Mouse (Mus musculus) kidney, postnatal 0 days (tissue): ENCODE results near the gene Fam217a. TPM values are rescaled to one million over a fixed set of nuclear protein-coding genes. Genes with fewer than 3 reads are reported as not detected.
A peak's percentile ranks its signal among the peaks of the same experiment; 100 is the strongest.
"Not testable (repeated sequence)": the region's sequence is repeated elsewhere in the genome, so short reads cannot be mapped to it uniquely, and the experiment has no call there.

Source experiments
- ATAC-seq: fragments of 200-750 bp; cut with Nextera tagmentation; replicated peaks from 2 replicates; pipeline ENCODE4 v1.8.0; 2017; ENCODE audit warnings: low read depth, moderate number of reproducible peaks, moderate TSS enrichment, moderate library complexity; ENCODE audit not compliant: low FRiP score
- DNase-seq: peaks from one replicate; pipeline ENCODE4 v3.0.0-alpha.2; 2016; ENCODE audit warnings: low spot score
- H3K27ac ChIP-seq: fragments of 300-500 bp; sonication (generic); 2 replicates; pipeline ENCODE4 v1.5.1; 2014; ENCODE audit warnings: mild to moderate bottlenecking
- H3K27me3 ChIP-seq: fragments of 300-500 bp; sonication (generic); 2 replicates; pipeline ENCODE4 v1.6.1; 2014; ENCODE audit warnings: low read length, mixed read lengths; ENCODE audit not compliant: insufficient read depth
- H3K36me3 ChIP-seq: fragments of 300-500 bp; sonication (generic); 2 replicates; pipeline ENCODE4 v1.6.1; 2014; ENCODE audit warnings: low read length, mixed read lengths; ENCODE audit not compliant: insufficient read depth
- H3K4me1 ChIP-seq: fragments of 300-500 bp; sonication (generic); replicated peaks from 2 replicates; pipeline ENCODE4 v1.6.1; 2014; ENCODE audit warnings: antibody characterized with exemption, low read length, mixed read lengths; ENCODE audit not compliant: insufficient read depth
- H3K4me2 ChIP-seq: fragments of 300-500 bp; sonication (generic); 2 replicates; pipeline ENCODE4 v1.6.1; 2014; ENCODE audit warnings: mild to moderate bottlenecking, low read length, moderate library complexity, mixed read lengths
- H3K4me3 ChIP-seq: fragments of 300-500 bp; sonication (generic); replicated peaks from 2 replicates; pipeline ENCODE4 v1.5.1; 2014; ENCODE audit warnings: low read depth, low read length
- H3K9ac ChIP-seq: fragments of 300-500 bp; sonication (generic); 2 replicates; pipeline ENCODE4 v1.6.1; 2014; ENCODE audit warnings: low read depth, low read length
- H3K9me3 ChIP-seq: fragments of 300-500 bp; sonication (generic); replicated peaks from 2 replicates; pipeline ENCODE4 v1.6.1; 2016; ENCODE audit warnings: low read length, inconsistent platforms, mixed read lengths
- CTCF ChIP-seq: IDR thresholded peaks from 2 replicates; pipeline ENCODE4 v1.5.1; 2016; ENCODE audit warnings: antibody characterized with exemption, low read depth, mild to moderate bottlenecking, moderate library complexity
- WGBS: fragments of 180-500 bp; shearing (Covaris S2); extraction: QIAGEN DNeasy Blood & Tissue Kit; methylation state at CpG from one replicate; pipeline ENCODE4 v1.1.7; 2014; 5-methylcytosine and 5-hydroxymethylcytosine counted together
- polyA plus RNA-seq: library from polyadenylated mRNA; unstranded; fragments of >200 nt; fragmentation: Nextera tagmentation; extraction: Ambion mirVana; gene quantifications from 2 replicates; pipeline ENCODE4 v1.2.1, GENCODE M21; 2015

Gene Fam217a
- polyA plus RNA-seq = 6.6 and 7.0 TPM in 2 replicates

- H3K36me3 ChIP-seq = no peaks in the 10 kb centered on the region
- H3K27me3 ChIP-seq = no peaks in the 10 kb centered on the region
- no peaks in the 10 kb centered on the region for H3K4me1 ChIP-seq
- H3K4me2 ChIP-seq = no peak within 1 kb of the TSS
- DNase-seq (no peak), ATAC-seq (no peak)
- no peak within 1 kb of the TSS for H3K4me3 ChIP-seq
- H3K27ac ChIP-seq = no peak within 1 kb of the TSS
- no peak for TF ChIP-seq CTCF
- no peaks in the 10 kb centered on the region for H3K9me3 ChIP-seq
- H3K9ac ChIP-seq = no peak within 1 kb of the TSS
- 76% methylated on average over 4 of the region's 4 CpGs for WGBS
These were observed at the start of gene Fam217a, which contains the start of gene 4933417A18Rik for GRCm38 (mm10) chr13:34924210-34924609. TSS of gene Fam217a (minus strand) at chr13:34924310. TSS of gene 4933417A18Rik (plus strand) at chr13:34924409.

GRCm38 (mm10) chr13:34973770-34974169 lies 49.7 kb upstream of the Fam217a start:
- Histone ChIP-seq H3K9ac (no peak overlapping the region), H3K4me3 (no peak overlapping the region), H3K9me3 (no peaks in the 10 kb centered on the region), H3K27me3 (no peaks in the 10 kb centered on the region), H3K36me3 (peaks cover 15% of the 10 kb centered on the region), H3K4me2 (no peak overlapping the region), H3K27ac (no peak overlapping the region), H3K4me1 (no peaks in the 10 kb centered on the region)
- ATAC-seq (no peak), DNase-seq (no peak)
- TF ChIP-seq CTCF = peak; percentile 46; the same call in 1 of the 2 replicates
- WGBS = 42% methylated on average over 1 of the region's 1 CpGs

- WGBS = 48% methylated on average over 1 of the region's 1 CpGs
- H3K9me3 ChIP-seq = no peaks in the 10 kb centered on the region
- peak; percentile 67 for TF ChIP-seq CTCF
- H3K4me1 ChIP-seq = no peaks in the 10 kb centered on the region
- no peak overlapping the region for H3K4me2 ChIP-seq
- H3K9ac ChIP-seq = no peak overlapping the region
- H3K4me3 ChIP-seq = no peak overlapping the region
- DNase-seq = peak; percentile 39
- H3K36me3 ChIP-seq = peaks cover 14% of the 10 kb centered on the region
- H3K27me3 ChIP-seq = no peaks in the 10 kb centered on the region
- no peak for ATAC-seq
- no peak overlapping the region for H3K27ac ChIP-seq
These were observed 49.0 kb upstream of the Fam217a start for GRCm38 (mm10) chr13:34973149-34973548.

DNA sequence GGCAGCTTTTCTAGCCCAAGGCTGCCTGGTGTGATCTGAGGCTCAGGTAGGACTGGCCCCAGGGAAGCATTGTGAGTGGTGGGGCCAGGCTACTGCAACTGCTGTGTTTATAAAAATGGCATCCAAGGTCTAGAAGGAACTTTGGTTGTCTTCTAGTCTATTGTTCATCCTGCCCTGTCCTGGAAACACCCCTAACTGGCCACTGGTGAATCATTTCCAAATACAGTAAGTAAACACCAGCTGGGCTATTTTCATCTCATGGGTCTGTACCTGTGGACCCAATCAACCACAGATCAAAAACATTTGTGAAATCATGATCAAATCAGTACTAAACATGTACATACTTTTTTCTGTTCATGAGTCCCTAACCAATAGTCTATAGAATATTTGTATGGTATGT lies 48.3 kb upstream of the Fam217a start:
- not testable (repeated sequence) for ATAC-seq, DNase-seq, H3K27ac ChIP-seq, H3K4me1 ChIP-seq, H3K9me3 ChIP-seq, H3K9ac ChIP-seq, H3K4me2 ChIP-seq, H3K36me3 ChIP-seq, H3K4me3 ChIP-seq, H3K27me3 ChIP-seq

DNA sequence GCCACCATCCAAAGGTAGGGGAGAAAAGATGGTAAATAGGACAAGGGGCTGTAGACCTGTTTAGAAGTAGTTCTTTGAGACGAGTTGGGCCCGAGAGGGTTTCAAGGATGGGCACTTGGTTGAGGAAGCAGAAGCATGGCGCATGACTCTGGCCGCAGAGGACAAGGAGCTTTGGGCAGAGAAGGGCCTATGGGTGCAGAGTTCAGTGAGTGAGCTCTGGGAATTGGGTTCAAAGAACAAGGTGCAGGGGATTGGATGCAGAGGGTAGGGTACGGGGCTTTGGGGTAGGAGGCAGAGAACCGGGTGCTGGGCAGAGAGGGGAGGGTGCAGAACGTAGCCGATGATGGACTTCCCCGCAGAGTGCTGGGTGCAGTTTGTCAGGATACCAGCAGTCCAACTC lies 41.5 kb upstream of the Fam217a start:
- WGBS = 78% methylated on average over 9 of the region's 9 CpGs
- not testable (repeated sequence) for H3K4me2 ChIP-seq, H3K9ac ChIP-seq, H3K4me1 ChIP-seq, H3K9me3 ChIP-seq, H3K36me3 ChIP-seq, DNase-seq, H3K27me3 ChIP-seq, H3K27ac ChIP-seq, H3K4me3 ChIP-seq
- peak; percentile 65; the same call in 1 of the 2 replicates for ATAC-seq

DNA sequence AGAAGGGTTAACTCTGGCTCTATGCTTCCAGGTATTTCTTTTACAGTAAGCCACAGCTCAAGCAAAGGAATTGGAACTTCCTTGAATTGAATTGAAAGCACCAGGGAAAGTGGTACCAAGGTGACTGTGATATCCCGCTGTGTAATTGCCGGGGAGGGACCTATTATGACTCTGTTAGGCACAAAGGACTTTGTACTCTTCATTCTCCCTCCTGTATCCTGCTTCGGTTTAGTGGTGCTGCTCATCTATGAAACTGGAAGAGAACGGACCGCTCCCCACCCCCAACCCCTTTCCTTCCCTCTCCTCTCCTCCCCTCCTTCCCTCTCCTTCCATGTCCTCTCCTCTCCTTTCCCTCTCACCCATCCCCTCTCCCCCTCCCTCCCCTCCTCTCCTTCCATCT lies 40.8 kb upstream of the Fam217a start:
- Histone ChIP-seq H3K4me3 (peak overlapping the region; percentile 36), H3K9me3 (no peaks in the 10 kb centered on the region), H3K4me2 (peak overlapping the region; percentile 68), H3K9ac (no peak overlapping the region), H3K4me1 (0 out of 2 replicates have a peak, but pooled peaks cover 6% of the 10 kb centered on the region), H3K27ac (no peak overlapping the region), H3K27me3 (no peaks in the 10 kb centered on the region), H3K36me3 (no peaks in the 10 kb centered on the region)
- 11% methylated on average over 5 of the region's 5 CpGs for whole genome bisulfite sequencing
- no peak for TF ChIP-seq CTCF
- DNase-seq (no peak), ATAC-seq (no peak)

GRCm38 (mm10) chr13:34964419-34964818 lies 40.3 kb upstream of the Fam217a start:
- Histone ChIP-seq H3K4me2 (peak overlapping the region; percentile 68), H3K4me1 (0 out of 2 replicates have a peak, but pooled peaks cover 6% of the 10 kb centered on the region), H3K27me3 (no peaks in the 10 kb centered on the region), H3K9ac (0 out of 2 replicates have a peak overlapping the region, but pooled peaks have one; percentile 13), H3K9me3 (no peaks in the 10 kb centered on the region), H3K27ac (no peak overlapping the region), H3K4me3 (peak overlapping the region; percentile 36), H3K36me3 (no peaks in the 10 kb centered on the region)
- no peak for TF ChIP-seq CTCF
- no peak for ATAC-seq
- DNase-seq = no peak
- 5% methylated on average over 14 of the region's 14 CpGs for WGBS
